Mouse (Mus musculus): Measurements from ENCODE around the gene Gm17651.

GRCm38 (mm10) chr3:97690590-97690989 is 16.1 kb upstream of the Gm17651 start:
- TF ChIP-seq CTCF (IDR thresholded peaks at IDR 0.05; ENCODE audit: low read depth) (no peak), EP300 (IDR thresholded peaks at IDR 0.05; ENCODE audit: low read depth) (no peak)
